Mouse (Mus musculus) ovary, adult 18-20 months (tissue): Measurements from ENCODE around the gene Mrpl41.
"Not testable (repeated sequence)": the region's sequence is repeated elsewhere in the genome, so short reads cannot be mapped to it uniquely, and the experiment has no call there.

Source experiments
- DNase-seq: peaks from one replicate; pipeline ENCODE4 v3.0.0; 2022; ENCODE audit warnings: low spot score, mixed read lengths

Gene Mrpl41

GRCm38 (mm10) chr2:24974906-24975703, at the start of gene Mrpl41:
Gene Mrpl41, minus strand, starts transcription at chr2:24975098.
- peak; percentile 96 for DNase-seq

- DNase-seq: no peak
Measured at GRCm38 (mm10) chr2:25022678-25023077, 47.8 kb upstream of the Mrpl41 start.

DNA sequence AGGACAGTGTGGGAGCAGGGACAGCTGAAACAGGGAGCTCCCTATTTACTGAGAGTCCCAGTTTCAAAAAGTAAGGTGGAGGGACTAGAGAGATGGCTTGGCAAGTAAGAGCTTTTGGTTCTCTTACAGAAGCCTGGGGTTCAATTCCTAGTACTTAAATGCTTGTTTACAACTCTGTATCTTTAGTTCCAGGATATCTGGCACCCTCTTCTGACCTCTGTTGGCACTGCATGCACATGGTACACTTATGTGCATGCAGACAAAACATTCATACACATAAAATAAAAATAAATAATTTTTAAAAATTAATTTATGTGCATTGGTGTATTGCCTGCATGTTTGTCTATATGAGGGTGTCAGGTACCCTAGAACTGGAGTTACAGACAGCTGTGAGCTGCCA, 33.4 kb upstream of the Mrpl41 start:
- DNase-seq: no peak

GRCm38 (mm10) chr2:25006767-25007166, 31.9 kb upstream of the Mrpl41 start:
- DNase-seq: no peak

DNA sequence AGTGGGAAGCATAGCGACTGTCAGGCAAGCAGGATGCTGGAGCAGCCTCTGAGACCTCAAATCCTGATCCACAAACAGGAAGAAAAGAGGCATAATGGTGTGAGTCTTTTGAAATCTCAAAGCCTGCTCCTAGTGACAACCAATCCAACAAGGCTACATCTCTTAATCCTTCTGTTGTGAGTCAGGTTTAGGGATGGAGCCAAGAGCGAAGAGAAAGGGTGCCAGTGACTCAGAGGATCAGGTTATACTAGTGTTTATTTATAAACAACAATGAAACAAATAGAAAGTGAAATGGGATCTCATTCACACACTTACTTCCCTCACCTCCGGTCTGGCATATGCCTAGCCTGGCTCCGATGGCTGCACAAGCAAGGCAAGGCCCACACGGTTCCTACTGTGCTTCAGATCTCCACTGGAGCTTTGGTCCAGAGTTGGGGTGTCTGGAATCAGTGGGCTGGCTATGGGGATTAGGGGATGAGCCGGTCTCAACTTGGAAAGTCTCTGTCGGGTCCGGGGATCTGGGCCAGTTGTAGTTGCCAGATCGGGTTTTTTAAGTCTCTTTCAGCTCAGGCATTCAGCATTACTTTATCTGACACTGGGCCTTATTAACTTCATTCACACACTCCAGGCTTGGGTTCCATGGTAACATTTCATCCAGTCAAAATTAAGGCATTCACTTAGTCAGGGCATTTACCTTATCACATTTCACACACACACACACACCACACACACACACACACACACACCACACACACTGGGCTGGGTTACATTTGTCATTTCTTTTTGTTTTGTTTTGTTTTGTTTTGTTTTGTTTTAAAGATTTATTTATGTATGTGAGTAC, 29.3 kb upstream of the Mrpl41 start:
- DNase-seq: no peak

- DNase-seq: no peak
Measured at GRCm38 (mm10) chr2:25000544-25001235, 25.8 kb upstream of the Mrpl41 start.

DNA sequence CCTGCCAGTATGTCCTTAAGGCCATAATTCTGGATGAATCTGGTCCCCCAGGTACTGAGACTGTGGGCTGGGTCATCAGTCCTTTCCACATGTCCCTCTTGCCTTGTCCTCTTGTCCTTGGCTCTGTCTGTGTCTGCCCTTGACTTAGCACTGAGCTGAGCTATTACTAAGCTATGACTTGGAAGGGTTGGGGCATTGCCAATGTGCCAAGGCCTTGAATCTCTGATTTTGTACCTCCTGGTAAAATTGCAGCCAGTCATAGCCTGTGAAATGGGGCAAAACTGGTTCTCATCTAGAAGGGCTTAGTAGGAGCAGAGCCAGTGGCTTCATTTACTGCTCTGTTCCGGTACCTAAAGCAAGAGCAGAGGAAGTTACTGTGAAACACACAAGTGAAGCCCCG, 21.6 kb upstream of the Mrpl41 start:
- peak; percentile 37 for DNase-seq

DNA sequence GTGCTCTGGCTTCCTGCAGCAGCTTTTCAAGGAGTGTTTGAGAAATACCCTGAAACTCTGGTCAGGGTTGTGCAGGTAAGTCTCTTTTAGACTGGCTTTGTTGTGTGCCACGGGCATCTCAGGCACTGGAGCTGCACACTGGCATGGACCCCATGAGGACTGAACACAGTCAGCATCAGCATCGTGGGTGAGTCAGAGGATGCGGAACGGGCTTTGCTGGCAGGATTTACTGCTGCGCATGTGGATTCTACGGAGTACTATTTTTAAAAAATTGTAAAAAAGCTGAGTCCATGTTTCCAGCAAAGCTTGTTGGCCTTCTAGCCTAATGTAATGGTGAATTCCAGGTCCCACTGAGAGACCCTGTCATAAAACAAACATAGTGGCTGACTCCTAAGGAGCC, 20.4 kb upstream of the Mrpl41 start:
- no peak for DNase-seq

GRCm38 (mm10) chr2:24987762-24988161, 12.9 kb upstream of the Mrpl41 start:
- DNase-seq: no peak

GRCm38 (mm10) chr2:24976960-24977359, 2.1 kb upstream of the Mrpl41 start:
- DNase-seq: no peak

DNA sequence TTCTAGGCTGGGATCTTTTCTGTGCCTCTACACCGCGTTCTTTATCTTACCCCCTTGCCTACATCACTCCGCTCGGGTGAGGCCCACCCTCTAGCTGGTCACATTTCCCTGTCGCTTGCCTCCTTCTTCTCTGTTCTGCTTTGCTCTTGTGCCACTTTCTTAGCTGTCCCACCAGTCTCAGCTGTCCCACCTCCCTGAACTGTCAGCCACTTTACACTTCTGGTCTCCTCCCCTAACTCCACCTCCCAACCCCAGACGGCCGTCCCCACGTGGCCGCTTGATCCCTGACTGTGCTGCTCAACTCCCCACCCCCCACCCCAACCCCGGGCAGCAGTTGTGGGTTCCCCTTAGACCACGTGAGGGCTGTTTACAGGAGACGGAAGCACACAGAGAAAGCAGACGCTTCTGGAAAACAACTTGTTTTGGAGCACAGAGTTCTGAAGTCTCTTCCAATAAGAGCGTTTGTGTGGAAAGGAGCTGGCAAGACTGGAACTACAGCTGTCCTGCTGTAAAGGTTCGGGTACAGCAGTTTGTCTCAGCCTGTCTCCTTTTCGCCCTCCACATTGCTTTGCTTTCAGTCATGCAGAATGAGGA, 903 bp upstream of the Mrpl41 start, which contains the start of gene Pnpla7:
Gene Pnpla7, plus strand, starts transcription at position 330 of the 594 bp plus-strand sequence.
- peak; percentile 78 for DNase-seq

GRCm38 (mm10) chr2:24974452-24974851, 446 bp downstream of the Mrpl41 start:
- not testable (repeated sequence) for DNase-seq

- DNase-seq: no peak
Measured at GRCm38 (mm10) chr2:24970386-24970785, 4.5 kb downstream of the Mrpl41 start.

GRCm38 (mm10) chr2:24962304-24963000, 12.4 kb downstream of the Mrpl41 start, which contains the start of gene Dph7:
Gene Dph7, plus strand, starts transcription at chr2:24962400.
- DNase-seq: peak; percentile 62

DNA sequence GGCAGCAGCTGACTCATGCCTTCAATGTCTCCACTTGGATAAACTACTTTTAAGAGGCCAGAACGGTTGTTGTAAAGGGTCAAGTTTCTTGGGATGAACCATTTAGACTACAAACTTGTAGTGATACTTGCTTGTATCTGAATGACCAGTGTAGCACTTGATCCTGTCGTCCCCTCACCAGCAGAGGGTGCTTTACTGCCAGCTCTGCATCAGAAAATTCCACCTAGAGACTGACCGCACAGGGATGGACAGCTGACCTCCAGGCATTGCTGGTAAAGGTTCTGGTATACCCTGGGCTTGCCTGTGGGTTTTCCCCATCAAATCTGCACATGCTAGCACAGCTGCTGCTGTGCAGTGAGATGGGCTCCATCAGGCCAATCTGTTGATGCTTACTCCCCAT, 14.0 kb downstream of the Mrpl41 start:
- no peak for DNase-seq

DNA sequence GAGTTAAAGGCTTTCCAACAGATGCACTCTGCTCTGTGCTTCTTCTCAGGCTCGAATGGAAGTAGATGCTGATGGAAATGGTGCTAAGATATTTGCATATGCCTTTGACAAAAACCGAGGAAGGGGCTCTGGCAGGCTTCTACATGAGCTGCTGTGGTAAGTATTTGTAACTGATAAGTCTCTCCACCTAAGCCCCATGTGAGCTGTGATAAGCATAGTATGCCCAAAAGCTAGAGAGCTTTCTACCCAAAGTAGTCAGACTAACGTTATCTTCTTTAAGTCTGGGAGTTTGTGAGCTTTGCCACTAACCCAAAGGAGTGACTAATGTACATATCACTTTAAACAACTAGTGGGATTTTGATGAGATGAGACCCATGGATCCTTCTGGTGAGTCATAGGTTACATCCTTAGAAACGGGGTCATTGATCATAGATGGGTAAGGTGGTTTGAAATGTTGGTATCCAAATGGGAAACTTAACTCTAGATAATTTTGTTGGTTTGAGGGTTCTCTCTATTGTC, 22.3 kb downstream of the Mrpl41 start:
- no peak for DNase-seq

- no peak for DNase-seq
Measured at GRCm38 (mm10) chr2:24950189-24950535, 24.7 kb downstream of the Mrpl41 start.

DNA sequence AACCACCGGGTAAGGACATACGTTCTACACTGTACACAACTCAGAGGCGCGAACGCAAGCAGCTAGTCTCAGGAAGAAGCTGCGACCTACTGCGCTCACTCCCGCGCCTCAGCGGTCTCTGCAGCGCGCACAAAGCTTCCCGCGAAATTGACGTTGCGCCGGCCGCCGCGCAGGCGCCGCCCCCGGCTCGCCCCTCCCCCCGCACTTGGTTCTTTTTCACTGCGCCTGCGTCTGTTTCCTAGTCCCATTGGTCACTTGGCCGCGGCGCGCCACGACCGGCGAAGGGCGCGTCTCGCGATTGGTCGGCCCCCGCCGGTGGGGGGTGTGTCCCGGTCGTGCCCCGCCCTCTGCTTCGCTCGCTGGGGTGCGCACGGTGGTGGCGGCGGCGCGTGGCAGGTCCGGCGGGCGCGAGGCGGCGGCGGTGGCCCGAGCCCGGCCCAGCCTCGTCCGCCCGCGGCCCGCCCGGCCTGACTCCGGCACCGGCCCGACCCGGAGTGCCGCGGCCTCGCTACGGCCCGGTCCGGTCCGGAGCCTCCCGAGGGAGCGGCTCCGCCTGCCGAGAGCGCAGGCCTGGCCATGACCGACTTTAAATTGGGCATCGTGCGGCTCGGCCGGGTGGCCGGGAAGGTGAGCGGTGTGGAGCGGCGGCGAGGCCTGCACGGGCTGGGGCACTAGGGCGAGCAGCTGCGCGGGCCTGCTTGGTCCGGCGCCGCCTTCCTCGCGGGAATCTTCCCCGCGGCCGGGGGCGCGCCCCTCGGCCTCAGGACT, 25.3 kb downstream of the Mrpl41 start, which contains the start of gene Zmynd19:
Gene Zmynd19, plus strand, starts transcription at position 372 of the 768 bp plus-strand sequence.
- DNase-seq: peak; percentile 95

DNA sequence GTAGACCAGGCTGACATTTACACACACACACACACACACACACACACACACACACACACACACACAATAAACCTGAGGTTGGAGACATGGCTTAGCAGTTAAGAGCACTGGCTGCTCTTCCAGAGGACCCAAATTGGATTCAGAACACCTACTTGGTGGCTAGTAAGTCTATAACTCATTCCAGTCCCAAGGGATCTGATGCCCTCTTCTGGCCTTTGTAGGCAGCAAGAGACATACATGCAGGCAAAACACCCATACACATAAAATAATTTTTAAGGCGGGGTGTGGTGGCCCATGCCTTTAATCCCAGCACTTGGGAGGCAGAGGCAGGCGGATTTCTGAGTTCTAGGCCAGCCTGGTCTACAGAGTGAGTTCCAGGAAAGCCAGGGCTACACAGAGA, 30.6 kb downstream of the Mrpl41 start:
- DNase-seq: not testable (repeated sequence)

GRCm38 (mm10) chr2:24942092-24942491, 32.8 kb downstream of the Mrpl41 start:
- DNase-seq: no peak
